Mouse (Mus musculus): ENCODE data around the gene Slc22a3. TPM values are rescaled to one million over a fixed set of nuclear protein-coding genes. Genes with fewer than 3 reads are reported as not detected.
A peak's percentile ranks its signal among the peaks of the same experiment; 100 is the strongest.

Slc22a3 gene
- 1 to 10 TPM; 2.4 to 2.8 TPM for total RNA-seq (2021)

- no peak for DNase-seq (ENCODE audit: low spot score in 2 of 2)
- intact Hi-C loops (cut with DNase I), result no loop called here
Measured at GRCm38 (mm10) chr17:12507654-12508204, at the start of gene Slc22a3. Gene Slc22a3 (minus strand): TSS chr17:12507704.

GRCm38 (mm10) chr17:12534353-12535145 is 27.0 kb upstream of the Slc22a3 start:
- intact Hi-C loops (cut with DNase I), result loop anchor here (1.0 to 2.0 kb wide), 2 partner anchors 126 to 276 kb away; no protein-coding TSS in a partner anchor

DNA sequence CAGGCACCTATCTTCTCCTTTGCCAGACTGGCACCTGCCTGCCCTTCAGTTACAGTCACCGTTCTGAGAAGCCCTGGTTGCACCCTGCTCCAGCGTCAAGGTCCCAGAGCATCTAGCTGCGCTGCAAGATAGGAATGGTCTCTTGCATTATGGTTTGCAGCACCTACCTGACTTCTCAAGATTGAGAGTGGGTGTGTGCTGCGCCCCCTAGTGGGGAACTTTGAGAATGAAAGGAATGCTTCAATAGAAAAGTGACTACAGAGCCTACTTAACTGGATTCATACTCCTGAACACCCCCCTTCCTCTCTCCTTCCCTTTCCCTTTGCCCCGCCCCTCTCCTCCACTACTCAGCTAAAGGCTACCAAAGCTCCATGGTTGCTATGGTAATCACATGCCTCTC is 24.6 kb upstream of the Slc22a3 start:
- DNase-seq (ENCODE audit: low spot score in 2 of 2), result peak; percentile 21 to 43
- intact Hi-C loops (cut with DNase I), result loop anchor here (2.0 kb wide), 1 partner anchor 115 kb away; no protein-coding TSS in a partner anchor

More at GRCm38 (mm10) chr17:12534353-12535145, 27.0 kb upstream of the Slc22a3 start:
- peak; percentile 47 to 74 for DNase-seq (ENCODE audit: low spot score in 2 of 2)

DNA sequence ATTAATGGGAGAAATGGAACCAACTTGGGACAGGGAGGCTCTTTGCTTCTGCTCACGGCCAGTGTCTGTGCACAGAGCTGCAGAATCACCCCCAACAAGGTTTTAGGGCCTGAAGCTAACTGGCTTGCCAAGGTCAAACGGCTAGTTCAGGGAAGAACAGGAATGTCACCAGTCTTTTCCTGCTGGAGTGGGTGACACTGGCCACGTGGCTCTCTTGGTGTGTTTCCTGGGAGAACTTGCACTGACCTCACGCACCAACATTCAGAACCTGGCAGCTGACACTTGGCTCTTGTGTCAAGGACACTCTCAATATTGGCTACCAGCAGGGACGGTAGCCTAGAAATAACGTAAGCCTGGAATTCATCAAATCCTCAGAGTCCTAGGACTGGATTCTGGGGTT is 22.6 kb upstream of the Slc22a3 start:
- intact Hi-C loops (cut with DNase I), result no loop called here
- no peak for DNase-seq (ENCODE audit: low spot score in 2 of 2)

- intact Hi-C loops (cut with DNase I), result no loop called here
- DNase-seq (ENCODE audit: low spot score in 2 of 2), result no peak
Measured at GRCm38 (mm10) chr17:12529384-12529985, 22.0 kb upstream of the Slc22a3 start.

DNA sequence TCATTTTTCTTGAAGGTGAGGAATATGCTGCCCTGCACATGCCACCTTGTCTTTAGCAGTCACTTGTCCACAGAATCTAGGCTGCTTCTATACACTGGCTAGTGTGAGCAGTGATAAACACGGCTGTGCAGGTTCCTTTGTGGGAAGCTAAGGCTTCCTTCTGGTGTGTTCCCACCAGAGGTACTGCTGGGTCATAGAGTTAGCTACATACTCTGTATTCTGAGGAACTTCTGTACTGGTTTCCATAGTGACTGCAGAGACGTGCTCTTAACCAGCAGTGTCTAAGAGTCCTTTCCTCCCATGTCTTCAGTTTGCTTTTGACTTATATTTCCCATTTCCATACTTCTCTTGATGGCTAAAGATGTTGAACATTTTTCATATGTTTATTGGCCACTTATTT is 11.6 kb upstream of the Slc22a3 start:
- no peak for DNase-seq (ENCODE audit: low spot score in 2 of 2)
- intact Hi-C loops (cut with DNase I), result loop anchor here (10.0 kb wide), 1 partner anchor 94 kb away; no protein-coding TSS in a partner anchor

- intact Hi-C loops (cut with DNase I), result loop anchor here (10.0 kb wide), 1 partner anchor 93 kb away; no protein-coding TSS in a partner anchor
- DNase-seq (ENCODE audit: low spot score in 2 of 2), result no peak
Measured at GRCm38 (mm10) chr17:12518194-12518593, 10.7 kb upstream of the Slc22a3 start.

- DNase-seq (ENCODE audit: low spot score in 2 of 2), result no peak
- intact Hi-C loops (cut with DNase I), result loop anchor here (10.0 kb wide), 1 partner anchor 89 kb away; no protein-coding TSS in a partner anchor
Measured at GRCm38 (mm10) chr17:12513997-12514396, 6.5 kb upstream of the Slc22a3 start.

DNA sequence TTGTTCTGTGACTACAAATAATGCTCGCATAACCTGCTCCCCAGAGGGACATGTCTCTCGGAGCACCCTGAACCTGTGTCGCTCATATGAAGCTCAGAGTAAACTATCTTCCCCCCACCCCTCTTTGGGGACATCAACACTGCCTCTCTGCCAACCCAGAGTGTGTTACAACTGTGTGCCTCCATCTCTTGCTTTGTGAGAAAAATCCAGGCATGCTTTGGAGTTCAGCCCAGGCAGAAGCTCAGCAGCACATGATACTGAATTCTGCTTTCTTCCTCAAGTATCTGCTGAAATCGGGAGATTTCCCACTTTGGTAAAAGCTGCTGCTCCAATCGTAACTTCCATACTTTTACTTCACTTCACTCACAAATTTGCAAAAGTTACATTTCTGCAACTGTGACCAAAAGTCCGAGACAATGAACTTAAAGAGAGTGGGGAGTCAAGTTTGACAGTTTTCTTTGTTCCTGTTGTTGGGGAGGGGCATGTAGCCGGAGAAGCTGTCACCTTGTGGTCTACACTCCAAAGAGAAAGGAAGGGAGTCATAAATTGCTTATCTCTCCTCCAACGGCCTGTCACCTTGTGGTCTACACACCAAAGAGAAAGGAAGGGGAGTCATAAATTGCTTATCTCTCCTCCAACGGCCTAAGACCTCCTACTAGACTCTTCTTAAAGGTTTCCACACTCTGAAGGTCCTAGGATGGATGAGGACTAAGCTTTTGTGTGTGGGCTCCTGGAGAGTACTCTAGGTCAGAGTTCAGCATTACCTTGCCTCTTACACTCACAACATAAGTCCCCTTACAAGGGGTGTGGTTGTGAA is 5.8 kb upstream of the Slc22a3 start:
- peak in 1 of 2 experiments; percentile 36 for DNase-seq (ENCODE audit: low spot score in 2 of 2)
- intact Hi-C loops (cut with DNase I), result loop anchor here (10.0 kb wide), 1 partner anchor 89 kb away; no protein-coding TSS in a partner anchor

DNA sequence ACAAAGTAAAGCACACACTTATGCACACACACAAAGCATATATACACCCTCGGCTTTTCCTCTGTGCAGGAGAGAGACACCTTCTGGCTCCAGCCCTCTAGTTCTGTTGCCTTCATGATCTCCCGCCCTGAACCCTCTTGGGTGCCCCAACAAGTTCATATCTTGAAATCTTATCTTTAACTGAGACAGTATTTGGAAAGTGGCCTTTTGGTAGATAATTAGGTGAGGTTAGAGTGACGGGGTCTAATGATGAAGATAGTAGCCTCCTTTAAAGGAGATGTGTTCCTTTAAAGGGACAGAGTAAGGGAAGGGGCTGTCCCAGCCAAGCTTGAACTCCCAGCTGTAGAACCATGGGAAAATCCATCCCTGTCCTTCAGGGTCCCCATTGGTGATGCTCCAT is 3.7 kb upstream of the Slc22a3 start:
- no peak for DNase-seq (ENCODE audit: low spot score in 2 of 2)
- intact Hi-C loops (cut with DNase I), result loop anchor here (10.0 kb wide), 1 partner anchor 86 kb away; no protein-coding TSS in a partner anchor

DNA sequence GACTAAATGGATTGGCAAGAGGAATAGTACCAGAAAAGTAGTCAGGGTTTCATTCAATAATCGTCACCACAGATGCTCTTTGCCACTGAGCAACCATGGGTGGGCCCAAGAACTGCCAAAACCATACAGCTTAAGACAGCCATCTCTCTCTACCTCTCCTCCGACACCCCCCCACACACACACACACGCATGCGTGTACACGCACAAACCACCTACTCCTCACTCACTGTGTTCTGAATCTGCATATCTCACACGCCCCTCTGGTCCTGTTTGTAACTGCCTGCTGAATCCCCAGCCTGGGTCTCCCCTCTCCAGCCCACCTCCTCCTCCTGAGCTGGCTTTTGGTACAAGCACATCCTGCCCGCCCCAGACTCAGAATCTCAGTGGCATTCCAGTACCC is 872 bp upstream of the Slc22a3 start:
- intact Hi-C loops (cut with DNase I), result no loop called here
- DNase-seq (ENCODE audit: low spot score in 2 of 2), result no peak

GRCm38 (mm10) chr17:12506903-12507563 is 471 bp downstream of the Slc22a3 start:
- intact Hi-C loops (cut with DNase I), result no loop called here
- peak in 1 of 2 experiments; percentile 8 for DNase-seq (ENCODE audit: low spot score in 2 of 2)

DNA sequence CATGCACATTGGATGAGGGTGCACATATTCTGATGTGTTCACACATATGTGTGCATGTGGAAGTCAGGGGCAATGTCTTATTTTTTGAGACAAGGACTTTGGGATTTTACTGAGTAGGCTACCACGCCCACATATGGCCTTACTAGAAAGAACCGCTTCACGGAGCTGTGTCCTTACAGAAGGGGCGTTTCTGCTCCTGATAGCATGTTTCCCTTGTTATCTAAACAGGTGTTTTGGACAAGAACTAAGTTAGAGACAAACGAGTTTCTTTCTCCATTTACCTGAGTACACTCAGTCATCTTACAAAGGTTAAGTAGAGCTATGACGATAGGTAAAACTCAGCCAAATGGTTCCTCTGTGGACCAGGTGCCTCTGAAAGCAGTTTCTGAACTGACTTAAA is 1.8 kb downstream of the Slc22a3 start:
- DNase-seq (ENCODE audit: low spot score in 2 of 2), result no peak
- intact Hi-C loops (cut with DNase I), result no loop called here

GRCm38 (mm10) chr17:12499426-12499825 is 8.1 kb downstream of the Slc22a3 start:
- DNase-seq (ENCODE audit: low spot score in 2 of 2), result no peak
- intact Hi-C loops (cut with DNase I), result no loop called here

DNA sequence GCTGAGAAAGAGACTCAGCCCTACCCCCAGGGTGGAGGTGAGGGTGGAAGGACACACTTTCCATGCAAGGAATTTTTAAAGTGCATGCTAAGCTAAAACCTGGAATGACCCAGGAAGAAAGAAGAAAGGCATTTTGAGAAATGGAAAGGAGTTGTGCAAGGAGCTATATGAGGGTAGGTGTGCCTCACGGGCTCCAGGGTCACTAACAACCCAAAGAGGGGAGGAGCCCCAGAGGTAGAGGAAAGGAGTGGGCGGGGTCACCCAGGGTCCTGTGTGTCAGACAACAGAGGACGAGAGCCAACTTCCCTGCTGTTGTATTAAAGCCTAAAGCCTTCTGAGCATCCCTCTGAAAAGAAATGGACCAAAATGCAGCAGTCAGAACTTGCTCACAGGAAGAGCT is 11.9 kb downstream of the Slc22a3 start:
- intact Hi-C loops (cut with DNase I), result no loop called here
- DNase-seq (ENCODE audit: low spot score in 2 of 2), result no peak

- DNase-seq (ENCODE audit: low spot score in 2 of 2), result no peak
- intact Hi-C loops (cut with DNase I), result no loop called here
Measured at GRCm38 (mm10) chr17:12491591-12491990, 15.9 kb downstream of the Slc22a3 start.

DNA sequence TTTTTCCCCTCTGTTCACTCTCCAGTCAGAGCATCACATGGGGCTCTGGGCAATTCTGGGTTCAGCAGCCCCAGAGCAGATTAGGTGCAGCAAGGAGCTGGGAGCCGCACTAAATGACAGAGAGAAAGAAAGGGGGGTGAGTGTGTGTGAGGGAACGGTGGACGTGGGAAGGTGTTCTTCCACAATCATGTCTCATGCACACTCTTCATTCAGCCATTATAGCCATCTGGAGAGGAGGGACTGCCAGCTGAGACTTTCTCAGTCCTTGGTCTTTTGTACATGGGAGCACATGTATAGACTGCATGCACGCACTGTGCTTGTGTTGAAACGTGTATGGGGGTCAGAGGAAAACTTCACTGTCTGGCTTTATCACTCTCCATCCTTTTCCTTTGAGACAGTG is 17.6 kb downstream of the Slc22a3 start:
- intact Hi-C loops (cut with DNase I), result no loop called here
- DNase-seq (ENCODE audit: low spot score in 2 of 2), result peak in 1 of 2 experiments; percentile 59

GRCm38 (mm10) chr17:12485657-12486056 is 21.8 kb downstream of the Slc22a3 start:
- intact Hi-C loops (cut with DNase I), result no loop called here

DNA sequence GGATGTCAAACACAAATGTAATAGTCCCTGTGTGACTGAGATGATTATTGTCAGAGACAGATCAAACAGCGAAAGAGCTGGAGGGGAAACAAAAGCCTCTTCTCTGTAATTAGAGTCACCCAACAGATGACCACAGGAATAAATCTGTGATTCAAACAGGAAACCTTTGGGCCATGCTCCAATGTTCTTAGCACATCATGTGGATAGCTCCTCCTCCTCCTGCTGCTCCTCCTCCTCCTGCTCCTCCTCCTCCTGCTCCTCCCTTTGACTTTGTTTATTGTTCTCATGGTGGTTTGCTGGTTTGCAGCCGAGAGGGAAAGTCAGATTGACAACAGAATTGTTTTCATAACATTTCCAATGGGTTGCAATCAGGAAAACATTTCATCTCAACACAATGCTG is 28.1 kb downstream of the Slc22a3 start:
- no peak for DNase-seq (ENCODE audit: low spot score in 2 of 2)
- intact Hi-C loops (cut with DNase I), result no loop called here

More at GRCm38 (mm10) chr17:12485657-12486056, 21.8 kb downstream of the Slc22a3 start:
- no peak for DNase-seq (ENCODE audit: low spot score in 2 of 2)

Measured in left cerebral cortex, postnatal 25 days (tissue).